Mouse (Mus musculus) bone marrow, adult 2 months (tissue): ENCODE measurements around the gene H2afy.

Source experiments
- CTCF ChIP-seq: fragments of 200-500 bp; IDR thresholded peaks from 2 replicates; pipeline ENCODE4 v1.5.1; 2011; ENCODE audit warnings: low read length, control low read depth; ENCODE audit not compliant: control insufficient read depth, insufficient read depth
- POLR2A ChIP-seq: fragments of 200-500 bp; IDR thresholded peaks from 2 replicates; pipeline ENCODE4 v1.6.1; 2011; ENCODE audit warnings: low read depth, mild to moderate bottlenecking, control low read depth, low read length, borderline replicate concordance; ENCODE audit not compliant: control insufficient read depth

DNA sequence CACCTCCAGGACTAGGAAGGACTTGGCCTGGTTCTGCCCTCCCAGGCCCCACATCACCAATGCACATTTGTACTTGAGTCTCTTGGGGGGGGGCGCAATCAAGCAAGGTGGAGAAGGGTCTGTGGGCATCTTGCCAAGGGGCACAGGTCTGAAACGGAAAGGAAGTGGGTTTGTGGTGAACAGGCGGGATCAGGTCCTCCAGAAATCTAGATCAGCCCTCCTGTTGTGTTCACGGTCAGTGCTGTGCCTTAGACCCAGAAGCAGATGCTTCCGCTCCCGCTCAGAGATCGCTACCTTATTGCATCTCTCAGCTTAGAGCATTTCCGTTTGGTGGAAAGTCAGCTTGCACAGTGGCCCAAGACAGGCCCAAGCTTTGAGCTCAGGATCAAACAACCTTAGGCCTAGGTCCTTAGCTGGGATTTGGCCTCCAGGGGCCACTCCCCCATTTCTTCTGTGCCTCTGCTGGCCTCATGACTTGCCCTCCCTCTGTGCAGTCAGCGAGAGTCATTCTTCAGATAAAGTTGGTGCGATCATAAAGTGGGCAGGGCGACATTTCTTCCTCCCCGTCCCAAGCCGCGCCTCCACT lies 22.9 kb upstream of the H2afy start:
- TF ChIP-seq POLR2A (no peak), CTCF (no peak)
